Mouse (Mus musculus): ENCODE measurements around the gene Galnt16.

Gene Galnt16

GRCm38 (mm10) chr12:80517977-80518376 lies at the start of gene Galnt16:
Gene Galnt16, plus strand, starts transcription at chr12:80518277.
- DNase-seq (ENCODE audit: low read depth): no peak

GRCm38 (mm10) chr12:80470206-80470605 lies 47.9 kb upstream of the Galnt16 start:
- DNase-seq (ENCODE audit: low read depth): no peak

DNA sequence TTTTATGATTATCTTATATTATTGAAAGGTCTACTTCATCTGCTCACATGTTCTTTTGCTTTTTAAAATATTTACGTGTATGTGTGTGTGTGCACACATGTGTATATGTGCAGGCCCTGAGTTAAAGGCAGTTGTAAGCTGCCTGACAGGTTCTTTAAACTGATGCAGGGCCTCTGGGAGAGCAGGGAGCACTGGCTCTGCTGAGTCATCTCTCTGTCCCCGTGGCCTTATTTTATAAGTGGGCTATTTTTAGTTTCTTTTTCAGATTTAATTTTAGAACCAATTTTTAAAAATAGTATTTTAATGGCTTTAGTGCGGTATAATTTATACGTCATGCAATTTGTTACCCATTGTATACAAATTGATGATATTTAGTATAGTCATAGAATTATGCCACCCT lies 46.2 kb upstream of the Galnt16 start:
- DNase-seq (ENCODE audit: low read depth): no peak

DNA sequence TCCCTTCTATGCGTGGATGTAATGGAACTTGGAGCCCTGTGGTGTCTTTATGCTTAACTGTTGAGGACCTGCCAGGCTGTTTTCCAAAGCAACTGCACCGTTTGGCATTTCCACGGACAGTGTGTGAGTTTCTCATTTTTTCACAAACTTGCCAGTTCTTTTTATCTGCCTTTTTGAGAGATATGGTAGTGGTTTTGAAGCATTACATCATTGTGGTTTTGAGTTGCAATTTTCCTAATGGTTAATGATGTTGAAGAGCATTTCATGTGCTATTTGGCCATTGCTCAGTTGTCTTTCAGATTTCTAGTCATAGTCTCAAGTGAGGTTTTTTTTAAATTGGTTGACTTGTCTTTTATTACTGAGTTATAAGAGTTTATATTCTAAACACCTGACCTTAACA lies 44.3 kb upstream of the Galnt16 start:
- DNase-seq (ENCODE audit: low read depth): no peak

DNA sequence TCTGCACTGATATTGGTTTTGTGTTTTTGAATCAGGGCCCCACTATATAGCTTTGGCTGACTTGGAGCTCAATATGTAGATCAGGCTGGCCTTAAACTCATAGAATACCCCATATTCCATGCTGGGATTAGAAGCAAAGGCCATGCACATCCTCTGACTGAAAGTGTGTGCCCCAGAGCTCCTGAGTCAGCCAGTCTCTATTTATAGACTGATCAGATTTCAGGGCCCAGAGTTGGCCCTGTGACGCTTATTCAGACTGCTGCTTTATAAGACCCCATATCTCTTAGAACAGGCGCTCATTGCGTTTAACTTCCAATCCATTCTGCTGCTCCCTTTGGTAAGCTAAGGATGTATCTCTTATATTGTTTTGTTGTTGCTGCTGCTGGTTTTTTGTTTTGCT lies 38.1 kb upstream of the Galnt16 start:
- no peak for DNase-seq (ENCODE audit: low read depth)

DNA sequence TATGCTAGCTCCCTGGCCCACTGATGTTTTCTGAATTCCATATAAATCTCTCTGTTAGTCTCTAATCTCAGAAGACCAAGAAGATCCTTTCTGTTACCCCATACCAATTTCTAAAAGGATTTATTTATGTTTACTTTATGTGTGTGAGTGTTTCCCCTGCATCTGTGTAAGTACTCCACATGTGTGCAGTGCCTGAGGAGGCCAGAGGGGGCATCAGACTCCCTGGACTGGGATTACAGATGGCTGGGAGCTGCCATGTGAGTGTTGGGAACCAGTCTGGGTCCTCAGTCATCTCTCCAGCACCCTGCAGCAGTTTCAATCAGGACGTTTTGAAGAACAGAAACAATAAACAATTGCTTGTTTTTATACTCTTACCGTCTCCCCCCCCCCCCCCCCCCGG lies 34.7 kb upstream of the Galnt16 start:
- DNase-seq (ENCODE audit: low read depth): no peak

DNA sequence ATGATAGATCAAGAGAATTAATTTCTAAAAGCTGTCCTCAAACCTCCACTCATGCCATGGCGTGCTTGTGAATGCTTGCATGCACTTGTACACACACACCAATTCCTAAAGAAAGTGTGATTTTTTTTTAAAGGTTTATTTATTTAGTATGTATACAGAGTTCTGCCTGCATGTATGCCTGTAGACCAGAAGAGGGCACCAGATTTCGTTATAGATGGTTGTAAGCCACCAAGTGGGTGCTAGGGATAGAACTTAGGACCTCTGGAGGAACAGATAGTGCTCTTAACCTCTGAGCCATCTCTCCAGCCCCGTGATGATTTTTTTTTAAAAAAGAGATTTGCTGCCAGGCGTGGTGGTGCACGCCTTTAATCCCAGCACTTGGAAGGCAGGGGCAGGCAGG lies 24.8 kb upstream of the Galnt16 start:
- no peak for DNase-seq (ENCODE audit: low read depth)

DNA sequence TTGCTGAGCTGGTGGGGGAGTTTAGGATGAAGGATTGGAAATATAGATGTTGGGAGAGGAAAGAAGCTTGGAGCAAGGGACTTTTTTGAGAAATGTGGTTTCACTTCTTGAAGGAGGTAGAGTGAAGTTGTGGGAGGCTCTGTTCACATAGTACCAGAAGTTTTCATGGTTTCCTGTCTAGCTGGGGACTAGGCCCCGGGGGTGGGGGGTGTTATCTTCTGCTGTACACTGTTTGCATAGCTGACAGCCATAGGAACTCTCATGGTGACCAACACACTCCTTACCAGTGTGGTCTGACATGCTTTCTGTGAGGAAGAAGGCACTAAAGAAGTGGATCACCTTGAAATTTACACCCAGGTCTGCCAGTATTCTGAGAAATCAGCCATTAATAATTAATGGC lies 22.4 kb upstream of the Galnt16 start:
- no peak for DNase-seq (ENCODE audit: low read depth)

- no peak for DNase-seq (ENCODE audit: low read depth)
Measured at GRCm38 (mm10) chr12:80498356-80498755, 19.7 kb upstream of the Galnt16 start.

DNA sequence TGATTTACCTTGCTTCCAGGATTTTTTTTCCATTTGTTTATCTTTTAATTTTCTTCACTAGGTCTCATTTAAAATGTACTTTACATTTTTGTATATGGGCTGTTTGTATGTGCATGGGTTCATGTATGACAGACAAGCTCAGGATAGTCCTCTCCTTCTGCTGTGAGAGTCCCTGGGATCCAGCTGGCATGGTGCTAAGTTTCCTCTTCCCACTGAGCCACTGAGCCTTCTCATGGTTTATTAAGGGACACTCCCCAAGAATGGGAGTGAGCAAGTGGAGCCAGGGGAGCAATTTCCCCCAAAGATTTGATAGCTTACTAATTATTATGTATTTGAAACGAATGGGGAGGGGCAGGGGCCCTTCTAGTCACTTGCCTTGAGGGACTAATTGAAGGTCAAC lies 17.6 kb upstream of the Galnt16 start:
- no peak for DNase-seq (ENCODE audit: low read depth)

DNA sequence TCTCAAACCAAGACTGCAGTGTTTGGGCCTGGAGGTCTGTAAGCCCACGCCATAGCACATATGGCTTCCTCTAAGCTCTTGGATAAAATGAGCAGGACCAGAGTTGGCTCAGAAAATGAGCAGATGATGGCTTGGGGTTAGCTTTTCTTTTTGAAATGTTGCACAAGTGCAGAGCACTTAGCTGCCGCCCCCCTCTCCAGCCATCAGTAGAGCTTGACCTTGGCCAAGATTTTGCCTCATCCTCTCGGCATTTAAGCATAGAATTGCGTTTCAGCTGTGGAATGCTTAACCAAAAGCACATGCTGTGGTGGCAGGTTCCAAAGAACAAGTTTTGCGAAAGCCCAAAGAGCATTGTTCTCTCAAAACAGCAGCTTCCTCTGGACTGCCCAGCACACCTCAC lies 13.4 kb upstream of the Galnt16 start:
- no peak for DNase-seq (ENCODE audit: low read depth)

DNA sequence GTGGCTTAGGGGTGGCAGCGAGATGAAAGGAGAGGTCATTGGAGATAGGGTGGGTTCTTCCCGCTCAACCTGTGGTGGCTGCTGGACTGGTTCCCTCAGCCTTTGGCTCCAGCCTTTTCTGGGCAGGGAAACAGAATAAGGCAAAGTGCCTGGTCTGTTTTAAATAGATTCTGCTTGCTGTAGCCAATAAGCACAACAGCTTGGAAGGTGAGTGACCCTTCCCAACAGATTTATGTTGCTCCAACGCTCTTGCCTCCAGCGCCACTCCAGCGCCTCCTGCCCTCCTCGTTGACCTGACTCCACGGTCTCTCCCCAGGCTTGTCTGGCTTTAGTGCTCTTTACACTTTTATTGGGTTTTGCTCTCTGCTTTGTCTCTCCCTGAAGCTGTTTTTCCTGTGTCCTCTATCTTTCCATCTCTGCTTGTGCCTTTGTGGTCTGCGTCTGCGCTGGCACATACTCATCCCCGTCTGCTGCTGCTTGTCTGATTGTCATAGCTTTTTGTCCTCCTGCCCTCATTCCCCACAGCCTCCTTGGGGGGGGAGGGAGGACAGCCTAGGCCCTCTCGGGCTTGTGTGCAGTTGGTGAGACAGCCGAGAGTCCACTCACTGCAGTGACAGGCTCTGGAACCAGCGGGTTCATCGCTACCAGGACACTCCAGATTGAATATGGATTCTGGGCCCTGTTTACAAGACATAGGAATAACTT lies 10.9 kb upstream of the Galnt16 start:
- DNase-seq (ENCODE audit: low read depth): no peak

DNA sequence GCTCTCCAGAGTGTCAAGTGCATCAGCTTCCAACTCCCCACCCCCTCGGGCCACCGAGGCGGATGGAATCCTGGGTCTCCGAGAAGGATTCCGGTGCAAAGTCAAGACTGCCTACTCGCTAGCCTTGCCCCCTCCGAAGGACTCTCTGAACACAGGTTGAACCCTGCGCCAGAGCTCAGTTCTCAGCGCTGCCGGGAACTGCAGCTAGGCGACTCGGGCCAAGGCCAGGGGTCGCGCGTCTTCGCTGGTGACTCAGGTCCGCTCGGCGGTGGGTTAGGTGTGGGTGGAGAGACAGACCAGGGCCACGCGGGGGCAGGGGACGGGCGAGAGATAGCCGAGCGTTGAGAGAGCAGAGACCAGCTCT lies 298 bp downstream of the Galnt16 start:
- DNase-seq (ENCODE audit: low read depth): no peak

GRCm38 (mm10) chr12:80518757-80519620 lies 912 bp downstream of the Galnt16 start:
- DNase-seq (ENCODE audit: low read depth): no peak

DNA sequence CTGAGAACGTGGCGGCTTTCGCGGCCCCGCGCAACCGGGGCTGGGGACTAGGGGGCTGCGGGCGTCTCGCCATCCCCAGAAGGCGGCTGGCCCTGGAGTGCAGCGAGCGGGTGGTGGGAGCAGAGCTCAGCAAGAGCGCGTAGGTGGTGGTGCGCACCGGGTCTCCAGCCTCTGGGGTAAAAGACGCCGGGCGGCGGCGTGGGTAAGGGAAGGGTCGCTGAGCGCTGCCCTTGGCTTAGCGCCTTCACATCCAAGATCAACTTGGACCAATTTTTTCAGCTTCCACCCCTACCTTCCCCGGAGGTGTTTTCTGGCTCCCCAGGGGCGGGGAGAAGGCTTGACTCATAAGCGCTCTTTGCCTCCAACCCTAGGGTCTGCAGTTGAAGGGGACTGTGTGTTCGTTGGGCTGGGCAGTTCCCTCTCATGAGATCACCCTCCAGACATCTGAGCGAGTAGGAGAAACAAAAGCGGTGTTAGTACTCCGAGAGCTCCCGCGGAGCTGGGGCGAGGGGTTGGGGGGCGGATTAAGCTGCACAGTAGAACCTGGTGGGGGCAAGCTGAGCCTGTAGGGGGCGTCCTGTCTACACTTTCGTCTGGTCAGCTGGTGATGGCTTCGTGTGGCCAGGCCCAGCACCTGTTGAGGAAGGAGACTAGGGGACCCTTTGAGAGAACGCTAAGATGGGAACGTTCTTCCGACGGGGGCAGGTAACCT lies 1.7 kb downstream of the Galnt16 start:
- DNase-seq (ENCODE audit: low read depth): no peak

DNA sequence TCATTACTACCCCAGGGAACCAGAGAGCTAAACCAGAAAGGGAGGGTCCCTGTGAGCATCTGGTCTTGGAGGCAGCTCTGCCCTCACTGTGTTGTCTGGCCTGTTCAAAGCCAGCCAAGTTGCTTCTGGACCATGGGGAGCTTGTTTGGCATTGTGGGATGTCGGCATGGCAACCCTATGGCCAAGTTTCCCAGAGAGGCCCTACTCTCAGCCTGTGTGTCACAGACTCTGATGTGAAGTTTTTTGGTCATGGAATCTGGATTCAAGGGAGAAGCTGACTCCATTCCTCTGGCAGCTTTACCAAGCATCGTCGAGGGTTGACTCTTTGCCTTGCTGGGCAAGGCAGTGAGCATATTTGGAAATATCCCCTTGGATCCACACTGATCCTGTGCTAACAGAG lies 3.9 kb downstream of the Galnt16 start:
- no peak for DNase-seq (ENCODE audit: low read depth)

DNA sequence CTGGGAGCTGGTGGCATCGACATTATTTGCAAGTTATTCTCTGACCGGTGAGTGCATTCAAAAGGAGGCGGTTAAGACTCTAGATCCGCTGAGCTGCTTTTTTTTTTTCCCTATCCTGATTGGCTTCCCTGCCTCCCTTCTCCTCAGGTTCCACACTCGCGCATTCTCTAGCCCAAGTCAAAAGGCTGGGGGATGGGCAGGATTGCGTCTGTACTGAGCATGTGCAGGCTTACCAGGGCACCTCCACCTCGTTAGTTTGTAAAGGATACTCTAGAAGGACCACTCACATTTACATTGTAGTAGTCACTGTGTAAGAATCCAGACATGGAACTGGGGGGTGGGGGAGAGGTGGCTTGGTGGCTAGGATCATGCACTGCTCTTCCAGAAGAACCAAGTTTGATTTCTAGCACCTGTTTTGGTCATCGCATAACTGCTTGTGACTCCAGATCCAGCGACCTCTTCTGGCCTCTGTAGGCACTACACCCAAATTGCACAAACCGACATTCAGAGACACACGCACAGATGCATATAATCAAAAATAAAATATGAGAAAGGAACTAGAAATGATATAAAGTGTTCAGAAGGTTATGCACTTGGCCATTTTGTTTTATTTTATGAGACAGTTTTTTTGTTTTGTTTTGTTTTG lies 6.3 kb downstream of the Galnt16 start:
- DNase-seq (ENCODE audit: low read depth): no peak

DNA sequence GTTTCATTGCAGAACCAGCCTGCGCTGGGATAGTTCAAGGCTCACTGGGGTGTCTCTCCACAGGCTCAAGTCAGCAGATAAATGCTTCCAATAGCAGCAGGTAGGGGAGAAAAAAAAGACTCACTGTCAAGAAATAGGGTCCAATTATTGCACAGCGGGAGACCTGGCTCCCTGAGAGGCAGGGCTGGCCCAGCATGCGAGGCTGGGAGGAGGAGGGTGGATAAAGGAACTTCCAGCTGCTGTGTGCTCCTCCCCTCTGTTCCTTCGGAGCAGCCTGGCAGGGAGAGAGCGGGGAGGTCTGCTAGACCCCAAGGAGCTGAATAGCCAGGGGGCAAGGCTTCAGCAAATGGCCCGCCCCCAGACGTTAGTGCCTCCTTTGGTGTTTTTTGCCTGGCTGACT lies 7.4 kb downstream of the Galnt16 start:
- DNase-seq (ENCODE audit: low read depth): no peak

GRCm38 (mm10) chr12:80526511-80526910 lies 8.4 kb downstream of the Galnt16 start:
- no peak for DNase-seq (ENCODE audit: low read depth)

DNA sequence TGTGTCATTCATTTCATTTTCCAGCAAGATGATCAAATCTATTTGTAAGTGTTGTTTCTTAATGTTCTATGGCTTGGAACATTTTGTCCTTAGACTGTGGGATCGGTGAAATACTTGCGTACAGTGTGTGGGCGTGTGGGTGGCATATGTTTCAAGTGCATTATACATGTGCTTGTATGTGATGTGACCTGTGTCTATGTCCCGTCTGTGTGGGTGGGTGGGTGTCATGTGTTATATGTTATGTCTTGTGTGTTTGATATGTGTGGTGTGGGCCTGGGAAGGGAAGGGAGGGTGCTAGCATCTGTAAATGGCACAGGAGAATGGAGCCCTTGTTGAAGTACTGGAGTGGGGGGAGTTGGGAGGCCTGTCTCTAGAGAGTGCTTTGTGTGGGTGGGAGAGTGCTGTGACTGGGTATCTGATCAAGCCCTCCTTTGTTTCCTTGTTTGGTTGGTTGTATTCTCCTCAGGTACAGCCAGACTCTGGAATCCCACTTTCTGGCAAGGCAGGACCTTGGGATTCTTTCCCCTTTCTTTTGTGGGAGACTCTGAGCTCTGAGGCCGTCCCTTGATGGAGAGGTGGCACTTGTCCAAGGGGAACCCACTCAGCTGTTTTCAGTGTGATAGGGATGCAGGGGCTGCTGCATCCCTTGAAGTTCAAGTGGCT lies 9.8 kb downstream of the Galnt16 start:
- DNase-seq (ENCODE audit: low read depth): no peak

DNA sequence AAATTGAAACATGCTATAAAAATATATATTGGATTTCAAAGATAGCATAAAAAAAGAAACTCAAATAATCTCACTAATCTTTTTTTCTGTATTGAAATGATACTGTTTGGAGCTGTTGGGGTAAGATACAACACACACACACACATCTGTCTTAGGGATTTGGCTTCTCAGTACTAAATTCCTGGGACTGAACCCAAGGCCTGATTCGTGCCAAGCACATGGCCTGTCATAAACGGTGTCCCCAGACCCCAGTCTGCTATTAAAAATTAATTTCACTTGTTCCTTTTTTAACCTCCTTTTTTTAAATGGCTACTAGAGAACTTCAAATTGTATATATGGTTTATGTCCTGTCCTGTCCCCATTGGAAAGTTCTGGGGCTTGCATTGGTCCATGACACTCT lies 12.0 kb downstream of the Galnt16 start:
- DNase-seq (ENCODE audit: low read depth): no peak

GRCm38 (mm10) chr12:80530630-80531029 lies 12.6 kb downstream of the Galnt16 start:
- no peak for DNase-seq (ENCODE audit: low read depth)
